Mouse (Mus musculus) gastrocnemius, postnatal 14 days (tissue): ENCODE measurements around the gene Clic5. TPM values are rescaled to one million over a fixed set of nuclear protein-coding genes. Genes with fewer than 3 reads are reported as not detected.
A peak's percentile ranks its signal among the peaks of the same experiment; 100 is the strongest.

Experiments used
- DNase-seq: peaks from one replicate; pipeline ENCODE4 v3.0.0; 2021; ENCODE audit warnings: mixed read lengths
- intact Hi-C: fragments of 180-260 bp; cut with DNase I; formaldehyde crosslinking; loops from one replicate; pipeline ENCODE4 v1.15.1; 2025; ENCODE audit warnings: low total_unique reads
- total RNA-seq, 2 experiments: library from RNA; stranded (reverse); gene quantifications; 2 replicates each; pipeline ENCODE4 v1.2.3; 2021

Clic5 gene
- total RNA-seq, 2 experiments from 2014 or later: 96.2 to 97.6 TPM

- DNase-seq: no peak
- intact Hi-C loops: loop anchor here (10.0 kb wide), 1 partner anchor 58 kb away; no protein-coding TSS in a partner anchor
Measured at GRCm38 (mm10) chr17:44252653-44253052, 64.3 kb downstream of the Clic5 start.

- intact Hi-C loops: loop anchor here (10.0 kb wide), 1 partner anchor 60 kb away; no protein-coding TSS in a partner anchor
- DNase-seq: no peak
Measured at GRCm38 (mm10) chr17:44254698-44255097, 66.3 kb downstream of the Clic5 start.

- peak; percentile 74 for DNase-seq
- intact Hi-C loops: loop anchor here (2.0 to 10.0 kb wide), 2 partner anchors 62 to 108 kb away; no protein-coding TSS in a partner anchor
Measured at GRCm38 (mm10) chr17:44256583-44256982, 68.2 kb downstream of the Clic5 start.

- intact Hi-C loops: loop anchor here (10.0 kb wide), 1 partner anchor 64 kb away; no protein-coding TSS in a partner anchor
- DNase-seq: no peak
Measured at GRCm38 (mm10) chr17:44259245-44259644, 70.9 kb downstream of the Clic5 start.

- intact Hi-C loops: loop anchor here (10.0 kb wide), 1 partner anchor 1113 kb away; no protein-coding TSS in a partner anchor
- DNase-seq: peak; percentile 71
Measured at GRCm38 (mm10) chr17:44261594-44262202, 73.3 kb downstream of the Clic5 start.

GRCm38 (mm10) chr17:44270043-44270442 is 81.7 kb downstream of the Clic5 start:
- intact Hi-C loops: no loop called here

GRCm38 (mm10) chr17:44271426-44271825 is 83.0 kb downstream of the Clic5 start:
- intact Hi-C loops: no loop called here
- no peak for DNase-seq

More at GRCm38 (mm10) chr17:44270043-44270442, 81.7 kb downstream of the Clic5 start:
- no peak for DNase-seq

GRCm38 (mm10) chr17:44274804-44275203 is 86.4 kb downstream of the Clic5 start:
- no peak for DNase-seq
- intact Hi-C loops: no loop called here

- intact Hi-C loops: no loop called here
- DNase-seq: no peak
Measured at GRCm38 (mm10) chr17:44288320-44288719, 99.9 kb downstream of the Clic5 start.

- DNase-seq: no peak
- intact Hi-C loops: no loop called here
Measured at GRCm38 (mm10) chr17:44297221-44297620, 108.8 kb downstream of the Clic5 start.

GRCm38 (mm10) chr17:44300236-44300635 is 111.9 kb downstream of the Clic5 start:
- no peak for DNase-seq
- intact Hi-C loops: no loop called here

- DNase-seq: no peak
- intact Hi-C loops: no loop called here
Measured at GRCm38 (mm10) chr17:44300723-44301122, 112.3 kb downstream of the Clic5 start.

GRCm38 (mm10) chr17:44301224-44301811 is 112.9 kb downstream of the Clic5 start:
- intact Hi-C loops: no loop called here
- DNase-seq: no peak

- DNase-seq: no peak
- intact Hi-C loops: no loop called here
Measured at GRCm38 (mm10) chr17:44304076-44304475, 115.7 kb downstream of the Clic5 start.

- DNase-seq: no peak
- intact Hi-C loops: no loop called here
Measured at GRCm38 (mm10) chr17:44309914-44310622, 121.7 kb downstream of the Clic5 start.

- intact Hi-C loops: no loop called here
- DNase-seq: no peak
Measured at GRCm38 (mm10) chr17:44325314-44325713, 136.9 kb downstream of the Clic5 start.

- intact Hi-C loops: no loop called here
- DNase-seq: no peak
Measured at GRCm38 (mm10) chr17:44327279-44328146, 139.1 kb downstream of the Clic5 start.

GRCm38 (mm10) chr17:44328147-44328482 is 139.7 kb downstream of the Clic5 start:
- intact Hi-C loops: no loop called here
- no peak for DNase-seq
